Mouse (Mus musculus) 3134 (cell line): ENCODE measurements around the gene Apln.
A peak's percentile ranks its signal among the peaks of the same experiment; 100 is the strongest.

ENCODE experiments used
- DNase-seq: peaks from one replicate; pipeline ENCODE4 v3.0.0-alpha.2; 2011; ENCODE audit warnings: low spot score; ENCODE audit not compliant: insufficient read length; ENCODE audit errors: extremely low read depth

Gene Apln

GRCm38 (mm10) chrX:48034144-48035113 lies at the start of gene Apln:
TSS of gene Apln (minus strand) at chrX:48034853.
- DNase-seq: peak; percentile 79

- DNase-seq: peak; percentile 67
These were observed 47.7 kb upstream of the Apln start for GRCm38 (mm10) chrX:48082364-48082763.

- peak; percentile 62 for DNase-seq
These were observed 42.3 kb upstream of the Apln start for GRCm38 (mm10) chrX:48076806-48077425.

GRCm38 (mm10) chrX:48074691-48075090 lies 40.0 kb upstream of the Apln start:
- DNase-seq: no peak

- no peak for DNase-seq
These were observed 37.7 kb upstream of the Apln start for GRCm38 (mm10) chrX:48072401-48072800.

GRCm38 (mm10) chrX:48071961-48072360 lies 37.3 kb upstream of the Apln start:
- no peak for DNase-seq

GRCm38 (mm10) chrX:48066891-48067290 lies 32.2 kb upstream of the Apln start:
- DNase-seq: no peak

- no peak for DNase-seq
These were observed 29.7 kb upstream of the Apln start for GRCm38 (mm10) chrX:48064166-48064853.

GRCm38 (mm10) chrX:48062481-48062880 lies 27.8 kb upstream of the Apln start:
- no peak for DNase-seq

GRCm38 (mm10) chrX:48054186-48055015 lies 19.7 kb upstream of the Apln start:
- no peak for DNase-seq

- DNase-seq: no peak
These were observed 19.1 kb upstream of the Apln start for GRCm38 (mm10) chrX:48053743-48054142.

GRCm38 (mm10) chrX:48046315-48046714 lies 11.7 kb upstream of the Apln start:
- DNase-seq: peak; percentile 14

- DNase-seq: peak; percentile 53
These were observed 9.6 kb upstream of the Apln start for GRCm38 (mm10) chrX:48044261-48044660.

GRCm38 (mm10) chrX:48042748-48043147 lies 8.1 kb upstream of the Apln start:
- no peak for DNase-seq

- DNase-seq: peak; percentile 51
These were observed 5.7 kb upstream of the Apln start for GRCm38 (mm10) chrX:48040379-48040778.

GRCm38 (mm10) chrX:48033766-48034143 lies 898 bp downstream of the Apln start:
- DNase-seq: peak; percentile 63

GRCm38 (mm10) chrX:48033024-48033423 lies 1.6 kb downstream of the Apln start:
- DNase-seq: peak; percentile 42

GRCm38 (mm10) chrX:48031866-48032265 lies 2.8 kb downstream of the Apln start:
- DNase-seq: no peak

- DNase-seq: no peak
These were observed 4.1 kb downstream of the Apln start for GRCm38 (mm10) chrX:48030593-48030992.

GRCm38 (mm10) chrX:48022811-48023210 lies 11.8 kb downstream of the Apln start:
- no peak for DNase-seq
